Mouse (Mus musculus): ENCODE measurements around the gene Srsf9. TPM values are rescaled to one million over a fixed set of nuclear protein-coding genes. Genes with fewer than 3 reads are reported as not detected.
"Not testable (repeated sequence)": the region's sequence is repeated elsewhere in the genome, so short reads cannot be mapped to it uniquely, and the experiment has no call there.

Srsf9 gene
- polyA plus RNA-seq, 1 experiment from 2014 or later = 61.4 TPM

DNA sequence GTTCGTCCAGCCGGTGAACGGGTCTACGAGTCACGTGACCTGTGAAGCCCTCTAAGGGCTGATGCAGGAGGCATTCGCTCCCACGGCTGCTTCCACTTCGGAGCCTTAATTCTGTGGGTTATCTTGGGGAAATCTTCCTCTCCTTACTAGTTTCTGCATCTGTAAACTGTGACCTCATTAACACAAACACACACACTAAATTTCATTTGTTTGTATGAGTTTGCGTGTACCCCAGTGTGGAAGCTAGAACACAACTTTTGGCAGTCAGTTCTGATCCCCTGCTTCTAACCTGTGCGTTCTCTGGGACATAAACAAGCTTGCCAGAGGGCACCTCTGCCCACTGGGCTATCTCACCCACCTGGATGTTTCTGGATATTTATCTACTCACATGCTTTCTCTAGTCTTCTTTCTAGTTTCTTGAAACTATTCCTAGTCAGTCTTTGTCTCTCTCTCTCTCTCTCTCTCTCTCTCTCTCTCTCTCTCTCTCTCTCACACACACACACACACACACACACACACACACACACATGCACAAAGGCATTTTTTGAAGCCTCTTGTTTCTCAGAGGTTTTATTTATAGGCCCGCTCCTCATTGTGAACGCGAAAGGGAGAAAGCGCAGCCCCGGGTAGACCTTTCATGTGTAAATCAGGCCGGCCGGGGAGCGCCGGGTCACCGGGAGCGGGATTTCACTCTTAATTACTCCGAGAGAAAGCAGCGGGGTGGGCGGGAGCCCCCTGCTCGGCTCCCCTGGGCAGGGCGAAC, 46.6 kb downstream of the Srsf9 start:
- Histone ChIP-seq H3K4me3 (ENCODE audit: inconsistent target) (no peak overlapping the region), H3K79me2 (ENCODE audit: inconsistent target) (no peaks in the 10 kb centered on the region), H3K27ac (no peak overlapping the region), H3K36me3 (ENCODE audit: inconsistent target) (no peaks in the 10 kb centered on the region)
- 40% methylated on average over 25 of the region's 26 CpGs for WGBS (ENCODE audit: missing documents)

DNA sequence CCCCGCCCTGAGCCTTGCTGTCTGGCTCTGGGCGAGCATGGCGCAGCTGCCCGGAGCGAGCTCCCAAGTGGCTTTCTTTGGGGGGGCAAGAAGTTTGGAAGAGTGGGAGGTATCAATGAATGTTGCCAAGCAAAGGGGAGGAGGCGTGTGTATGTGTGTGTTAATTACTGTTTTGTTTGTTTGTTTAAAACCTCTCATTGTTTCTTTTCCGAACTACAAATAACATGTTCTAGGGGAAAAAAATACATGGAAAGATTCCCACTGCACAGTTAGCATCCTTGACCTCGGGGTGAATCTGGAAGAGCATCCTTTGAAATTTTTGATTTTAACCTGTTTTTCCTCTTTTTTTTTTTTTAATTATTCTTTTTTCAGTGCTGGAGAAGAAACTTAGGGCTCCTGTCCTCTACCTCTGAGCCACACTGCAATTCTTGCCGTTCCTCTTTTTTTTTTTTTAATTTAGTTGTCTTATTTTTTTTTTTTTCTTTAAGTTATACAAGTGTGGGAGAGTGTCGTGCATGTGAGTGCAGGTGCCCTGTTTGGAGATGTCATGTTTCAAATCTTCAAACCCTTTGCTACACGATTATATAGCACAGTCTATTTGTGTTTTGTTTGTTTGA, 47.3 kb downstream of the Srsf9 start:
- Histone ChIP-seq H3K36me3 (ENCODE audit: inconsistent target) (no peaks in the 10 kb centered on the region), H3K27ac (no peak overlapping the region), H3K79me2 (ENCODE audit: inconsistent target) (no peaks in the 10 kb centered on the region), H3K4me3 (ENCODE audit: inconsistent target) (no peak overlapping the region)
- WGBS (ENCODE audit: missing documents) = 30% methylated on average over 11 of the region's 11 CpGs

GRCm38 (mm10) chr5:115375436-115375835, 48.5 kb downstream of the Srsf9 start:
- Histone ChIP-seq H3K27ac (no peak overlapping the region), H3K36me3 (ENCODE audit: inconsistent target) (no peaks in the 10 kb centered on the region), H3K4me3 (ENCODE audit: inconsistent target) (no peak overlapping the region), H3K79me2 (ENCODE audit: inconsistent target) (no peaks in the 10 kb centered on the region)
- 80% methylated on average over 2 of the region's 2 CpGs for WGBS (ENCODE audit: missing documents)

DNA sequence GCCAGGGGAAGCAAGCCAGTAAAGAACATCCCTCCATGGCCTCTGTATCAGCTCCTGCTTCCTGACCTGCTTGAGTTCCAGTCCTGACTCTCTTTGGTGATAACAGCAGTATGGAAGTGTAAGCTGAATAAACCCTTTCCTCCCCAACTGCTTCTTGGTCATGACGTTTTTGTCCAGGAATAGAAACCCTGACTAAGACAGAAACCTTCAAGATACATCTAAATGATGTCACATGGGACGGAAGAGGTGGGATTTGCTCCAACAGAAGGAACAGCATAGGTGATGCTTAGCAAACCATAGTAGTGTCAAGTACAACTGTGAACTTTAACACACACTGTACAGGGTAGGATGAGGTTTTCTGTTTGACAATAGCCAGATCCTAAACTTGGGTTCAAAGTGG, 51.9 kb downstream of the Srsf9 start:
- not testable (repeated sequence) for H3K27ac ChIP-seq; H3K79me2 ChIP-seq (ENCODE audit: inconsistent target)
- WGBS (ENCODE audit: missing documents) = 70% methylated on average over 2 of the region's 2 CpGs

More for the DNA sequence above, 51.9 kb downstream of the Srsf9 start:
- H3K4me3 ChIP-seq (ENCODE audit: inconsistent target); H3K36me3 ChIP-seq (ENCODE audit: inconsistent target): not testable (repeated sequence)

Other genes starting within 250 kb of the Srsf9 start
- gene Gm10401, start 228.9 kb upstream of the Srsf9 start, polyA plus RNA-seq (2018) = 1.4 TPM in 1 of 3 replicates, not detected in the others
- gene Acads, start 207.8 kb upstream of the Srsf9 start, polyA plus RNA-seq (2018) = 18.4 to 32.1 TPM (median 30.6 TPM) in 3 replicates
- gene Unc119b, start 192.2 kb upstream of the Srsf9 start, polyA plus RNA-seq (2018) = 4.7 to 6.5 TPM (median 5.0 TPM) in 3 replicates
- gene Mlec, start 169.0 kb upstream of the Srsf9 start, polyA plus RNA-seq (2018) = 48.9 to 54.7 TPM (median 49.7 TPM) in 3 replicates
- gene Cabp1, start 132.8 kb upstream of the Srsf9 start, polyA plus RNA-seq (2018) = not detected in 3 replicates
- gene Pop5, start 91.3 kb upstream of the Srsf9 start, polyA plus RNA-seq (2018) = 18.6 to 30.7 TPM (median 22.3 TPM) in 3 replicates
- gene Rnf10, start 54.3 kb upstream of the Srsf9 start, polyA plus RNA-seq (2018) = 89.0 to 101 TPM (median 92.8 TPM) in 3 replicates
- 22.6 to 29.0 TPM (median 22.8 TPM) in 3 replicates for gene Coq5, start 47.5 kb upstream of the Srsf9 start, polyA plus RNA-seq (2018)
- gene Dynll1, start 26.2 kb upstream of the Srsf9 start, polyA plus RNA-seq (2018) = 156 to 244 TPM (median 202 TPM) in 3 replicates
- 23.7 to 43.8 TPM (median 24.3 TPM) in 3 replicates for gene Gatc, start 14.0 kb downstream of the Srsf9 start, polyA plus RNA-seq (2018)
- 36.6 to 91.2 TPM (median 78.9 TPM) in 3 replicates for gene Triap1, start 14.0 kb downstream of the Srsf9 start, polyA plus RNA-seq (2018)
- 268 to 413 TPM (median 344 TPM) in 3 replicates for gene Cox6a1, start 21.8 kb downstream of the Srsf9 start, polyA plus RNA-seq (2018)
- not detected in 3 replicates for gene Msi1, start 102.4 kb downstream of the Srsf9 start, polyA plus RNA-seq (2018)
- not detected in 3 replicates for gene Pla2g1b, start 139.1 kb downstream of the Srsf9 start, polyA plus RNA-seq (2018)
- 6.7 to 11.2 TPM (median 7.2 TPM) in 3 replicates for gene Sirt4, start 157.5 kb downstream of the Srsf9 start, polyA plus RNA-seq (2018)
- gene Pxn, start 179.5 kb downstream of the Srsf9 start, polyA plus RNA-seq (2018) = 48.5 to 74.5 TPM (median 67.7 TPM) in 3 replicates
- gene Rplp0, start 232.3 kb downstream of the Srsf9 start, polyA plus RNA-seq (2018) = 520 to 1,272 TPM (median 1,219 TPM) in 3 replicates
- gene Gcn1l1, start 238.1 kb downstream of the Srsf9 start, polyA plus RNA-seq (2018) = 12.9 to 25.7 TPM (median 22.1 TPM) in 3 replicates

All from macrophage (primary cell).